Mouse (Mus musculus): ENCODE data around the gene Fbxw9.

Fbxw9 gene

DNA sequence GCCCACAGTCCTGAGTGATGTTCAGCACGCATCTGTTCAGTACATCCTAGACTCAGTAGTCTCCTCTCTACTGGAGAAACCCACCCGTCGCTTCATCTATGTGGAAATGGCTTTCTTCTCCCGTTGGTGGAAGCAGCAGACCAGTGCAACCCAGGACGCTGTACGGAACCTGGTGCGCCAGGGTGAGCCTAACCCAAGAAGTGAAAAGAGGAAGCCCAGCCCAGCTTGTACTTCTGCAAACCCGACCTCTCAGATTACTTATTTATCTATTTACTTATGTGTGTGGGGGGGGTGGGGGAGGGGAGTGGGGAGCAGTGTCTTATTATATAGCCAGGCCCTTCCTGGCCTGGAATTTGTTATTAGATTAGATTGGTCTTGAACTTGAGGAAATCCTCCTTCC lies 24.8 kb downstream of the Fbxw9 start:
- DNase-seq (ENCODE audit: low spot score): no peak

DNA sequence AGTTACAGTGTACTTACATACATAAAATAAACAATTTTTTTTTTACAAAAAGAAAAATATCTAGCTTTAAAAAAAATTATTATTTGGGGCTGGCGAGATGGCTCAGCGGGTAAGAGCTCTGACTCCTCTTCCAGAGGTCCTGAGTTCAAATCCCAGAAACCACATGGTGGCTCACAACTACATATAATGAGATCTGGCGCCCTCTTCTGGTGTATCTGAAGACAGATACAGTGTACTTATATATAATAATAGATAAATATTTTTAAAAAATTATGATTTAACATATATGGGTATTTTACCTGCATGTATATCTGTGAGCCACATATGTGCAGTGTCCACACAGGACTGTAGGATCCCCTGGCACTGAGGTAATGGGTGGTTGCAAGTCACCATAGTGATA lies 26.4 kb downstream of the Fbxw9 start:
- DNase-seq (ENCODE audit: low spot score): no peak

DNA sequence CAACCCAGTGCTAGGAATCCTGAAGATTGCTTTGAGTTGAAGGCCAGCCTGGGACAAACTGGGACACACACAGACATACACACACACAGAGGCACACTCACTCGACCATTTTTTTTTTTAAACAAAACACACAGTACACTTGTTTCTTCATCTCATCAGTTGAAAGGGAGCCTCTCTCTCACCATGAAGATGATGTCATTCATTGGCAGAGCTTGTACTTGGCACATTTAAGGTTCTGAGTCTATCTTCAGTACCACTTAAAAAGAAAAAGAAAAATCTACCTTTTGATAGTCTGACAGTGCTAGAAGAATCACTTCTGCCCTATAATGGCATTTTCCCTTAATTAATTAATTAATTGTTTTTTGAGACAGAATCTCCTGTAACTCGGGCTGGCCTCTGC lies 28.9 kb downstream of the Fbxw9 start:
- no peak for DNase-seq (ENCODE audit: low spot score)

DNA sequence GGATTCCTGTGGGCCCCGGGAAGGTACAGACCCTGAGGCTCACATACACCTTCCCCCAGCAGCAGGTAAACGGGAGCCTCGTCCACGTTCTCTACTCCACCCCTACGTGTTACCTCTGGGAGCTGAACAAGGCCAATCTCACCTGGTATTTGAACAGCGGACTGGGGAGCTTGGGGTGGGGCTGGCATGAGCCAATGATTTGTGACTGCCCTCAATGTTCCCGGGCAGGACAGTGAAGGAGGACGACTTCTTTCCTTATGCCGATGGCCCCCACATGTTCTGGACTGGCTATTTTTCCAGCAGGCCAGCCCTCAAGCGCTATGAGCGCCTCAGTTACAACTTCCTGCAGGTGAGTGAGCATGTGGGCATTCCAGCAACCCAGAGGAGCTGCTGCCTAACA lies 31.0 kb downstream of the Fbxw9 start:
- DNase-seq (ENCODE audit: low spot score): no peak

DNA sequence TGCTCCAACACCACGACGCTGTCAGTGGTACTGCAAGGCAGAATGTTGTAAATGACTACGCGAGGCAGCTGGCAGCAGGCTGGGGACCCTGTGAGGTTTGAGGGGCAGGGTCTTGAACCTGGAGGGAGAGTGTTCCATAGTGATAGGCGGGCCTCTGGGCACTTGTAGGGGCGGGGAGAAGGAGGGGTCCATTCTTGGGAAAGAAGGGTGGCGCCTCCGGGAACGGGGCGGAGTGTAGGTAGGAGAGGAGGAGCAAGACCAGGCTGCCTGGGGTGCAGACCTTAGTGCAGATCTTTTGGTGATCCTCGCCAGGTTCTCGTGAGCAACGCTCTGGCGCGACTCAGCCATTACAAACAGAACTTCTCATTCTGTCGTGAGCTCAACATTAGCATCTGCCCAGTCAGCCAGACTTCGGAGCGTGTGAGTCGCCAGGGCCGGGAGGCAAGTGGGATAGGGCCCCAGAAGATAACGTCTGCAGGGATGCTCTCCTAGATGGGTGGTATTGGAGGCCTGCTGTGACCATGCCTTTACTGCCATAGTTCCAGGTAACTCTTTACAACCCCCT lies 31.8 kb downstream of the Fbxw9 start:
- no peak for DNase-seq (ENCODE audit: low spot score)

DNA sequence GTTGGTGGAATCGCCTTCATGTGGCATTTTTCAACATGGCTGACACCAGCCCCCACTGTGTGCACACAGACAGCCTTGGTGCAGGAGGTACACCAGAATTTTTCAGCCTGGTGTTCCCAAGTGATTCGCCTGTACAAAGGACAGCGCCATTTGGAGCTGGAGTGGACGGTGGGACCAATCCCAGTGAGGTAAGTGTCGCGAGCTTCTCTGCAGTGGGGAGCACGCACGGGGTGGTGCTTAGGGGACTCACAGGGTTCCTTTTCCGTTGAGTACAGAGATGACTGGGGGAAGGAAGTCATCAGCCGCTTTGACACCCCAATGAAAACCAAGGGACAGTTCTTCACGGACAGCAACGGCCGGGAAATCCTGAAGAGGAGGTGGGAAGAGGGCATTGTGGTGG lies 35.2 kb downstream of the Fbxw9 start:
- DNase-seq (ENCODE audit: low spot score): no peak

DNA sequence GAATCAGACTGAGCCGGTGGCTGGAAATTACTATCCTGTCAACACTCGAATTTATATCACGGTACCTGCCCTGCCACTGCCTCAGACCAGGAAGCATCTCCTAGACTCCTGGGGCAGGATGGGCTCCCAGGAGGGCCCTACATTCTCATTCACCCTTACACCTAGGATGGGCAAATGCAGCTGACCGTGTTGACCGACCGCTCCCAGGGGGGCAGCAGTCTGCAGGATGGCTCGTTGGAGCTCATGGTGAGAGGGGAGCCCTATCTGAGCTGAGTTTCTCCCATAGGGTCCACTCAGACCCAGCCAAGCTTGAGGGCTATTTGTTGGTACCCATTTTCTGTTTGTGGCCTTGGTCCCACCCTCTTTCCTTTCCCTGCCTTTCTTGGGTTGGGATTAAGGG lies 35.7 kb downstream of the Fbxw9 start:
- no peak for DNase-seq (ENCODE audit: low spot score)

DNA sequence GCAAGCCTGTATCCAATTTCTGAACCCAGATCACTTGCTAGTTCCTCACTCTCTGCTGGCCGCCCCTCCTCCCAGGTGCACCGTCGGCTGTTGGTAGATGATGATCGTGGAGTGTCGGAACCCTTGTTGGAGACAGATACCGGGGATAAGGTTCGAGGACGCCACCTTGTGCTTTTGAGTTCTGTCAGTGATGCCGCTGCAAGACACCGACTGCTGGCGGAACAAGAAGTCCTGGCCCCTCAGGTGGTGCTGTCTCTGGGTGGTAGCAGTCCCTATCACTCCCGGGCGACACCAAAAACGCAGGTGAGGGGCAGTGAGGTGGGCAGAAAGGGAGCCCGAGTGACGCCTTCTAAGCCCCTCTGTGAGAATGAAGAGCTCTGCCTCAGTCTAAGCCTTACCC lies 36.3 kb downstream of the Fbxw9 start:
- no peak for DNase-seq (ENCODE audit: low spot score)

DNA sequence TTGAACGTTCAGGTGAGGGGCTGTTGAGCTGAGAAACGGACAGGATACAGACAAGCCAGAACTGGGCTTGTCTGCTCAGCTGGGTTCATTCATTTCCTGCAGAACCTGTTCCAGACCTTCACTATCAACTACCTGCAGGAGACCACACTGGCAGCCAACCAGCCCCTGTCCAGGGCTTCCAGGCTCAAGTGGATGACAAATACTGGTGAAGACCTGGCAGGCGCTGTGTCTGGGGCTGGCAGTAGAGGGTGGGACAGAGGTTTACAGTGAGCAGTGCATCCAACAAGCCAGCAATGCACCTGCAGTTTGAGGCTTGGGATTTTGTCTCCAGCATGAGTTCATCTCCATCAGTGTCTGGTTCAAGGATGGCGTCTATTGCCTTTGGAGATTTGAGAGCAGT lies 37.0 kb downstream of the Fbxw9 start:
- no peak for DNase-seq (ENCODE audit: low spot score)

DNA sequence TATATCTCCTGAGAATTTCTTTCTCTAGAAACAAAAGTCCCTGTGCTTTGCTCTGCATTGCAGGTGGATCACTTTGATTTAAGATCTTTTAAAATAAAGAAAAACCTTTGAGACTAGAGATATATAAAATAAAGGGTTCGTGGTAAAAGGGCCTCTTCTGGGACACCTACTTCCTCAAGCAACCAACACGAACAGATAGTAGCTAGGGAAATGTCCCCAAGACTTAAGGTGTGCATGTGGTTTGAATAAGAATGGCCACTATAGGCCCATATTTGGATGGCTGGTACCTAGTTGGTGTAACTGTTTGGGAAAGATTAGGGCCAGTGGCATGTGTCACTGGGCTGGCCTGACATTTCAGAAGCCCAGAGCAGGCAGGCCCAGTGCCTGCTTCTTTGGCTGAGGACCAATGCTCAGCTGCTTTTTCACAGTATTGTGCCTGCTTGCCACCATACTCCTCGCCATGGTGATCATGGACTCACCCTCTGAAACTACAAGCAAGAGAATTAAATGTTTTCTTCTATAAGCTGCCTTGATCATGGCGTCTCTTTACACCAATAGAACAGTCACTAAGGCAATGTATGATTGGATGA lies 40.3 kb downstream of the Fbxw9 start:
- DNase-seq (ENCODE audit: low spot score): no peak

DNA sequence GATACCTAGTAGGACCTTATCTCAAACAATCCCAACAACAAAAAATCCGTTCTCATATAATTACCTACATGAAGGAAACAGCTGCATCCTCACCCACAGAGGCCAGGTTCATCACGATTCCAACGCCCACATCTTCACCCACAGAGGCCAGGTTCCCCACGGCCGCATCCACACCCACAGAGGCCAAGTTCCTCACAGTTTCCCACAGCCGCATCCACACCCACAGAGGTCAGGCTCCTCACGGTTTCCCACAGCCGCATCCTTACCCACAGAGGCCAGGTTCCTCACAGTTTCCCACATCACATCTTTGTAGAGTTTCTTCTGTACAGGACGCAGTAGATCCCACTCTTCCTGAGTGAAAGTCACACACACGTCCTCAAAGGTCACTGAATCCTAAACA lies 53.4 kb downstream of the Fbxw9 start:
- no peak for DNase-seq (ENCODE audit: low spot score)

DNA sequence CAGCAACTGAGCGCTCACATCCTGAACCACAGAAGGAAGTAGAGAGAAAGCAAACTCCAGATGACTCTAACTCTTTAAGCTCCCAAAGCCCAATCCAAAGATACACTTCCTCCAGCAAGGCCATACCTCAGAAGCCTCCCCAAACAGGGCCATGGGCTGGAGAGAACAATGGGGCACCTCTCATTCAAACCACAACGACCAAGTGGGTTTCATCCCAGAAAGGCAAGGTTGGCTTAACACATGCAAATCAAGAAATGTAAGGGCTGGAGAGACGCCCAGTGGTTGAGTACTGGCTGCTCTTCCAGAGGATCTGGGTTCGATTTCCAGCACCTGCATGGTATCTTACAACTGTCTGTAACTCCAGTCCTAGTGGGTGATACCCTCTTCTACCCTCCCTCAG lies 55.6 kb downstream of the Fbxw9 start:
- no peak for DNase-seq (ENCODE audit: low spot score)

All from ovary, adult 18-20 months (tissue).